Mouse (Mus musculus) lung, adult 2 months (tissue): ENCODE data around the gene Rpf2. TPM values are rescaled to one million over a fixed set of nuclear protein-coding genes. Genes with fewer than 3 reads are reported as not detected.

Experiments used
- DNase-seq: peaks from one replicate; pipeline ENCODE4 v3.0.0; 2022
- H3K4me1 ChIP-seq: fragments of 200-500 bp; 2 replicates; pipeline ENCODE4 v1.6.1; 2011; ENCODE audit warnings: low read length; ENCODE audit not compliant: control insufficient read depth, insufficient read depth
- H3K4me3 ChIP-seq: fragments of 200-500 bp; replicated peaks from 2 replicates; pipeline ENCODE3; 2011; ENCODE audit warnings: low read depth, mild to moderate bottlenecking, control low read depth, low read length; ENCODE audit errors: extremely low read depth
- CTCF ChIP-seq: fragments of 200-500 bp; IDR thresholded peaks from 2 replicates; pipeline ENCODE4 v1.5.1; 2011; ENCODE audit warnings: mild to moderate bottlenecking, low read length, control low read depth; ENCODE audit not compliant: insufficient read depth
- POLR2A ChIP-seq: fragments of 200-500 bp; IDR thresholded peaks from 2 replicates; pipeline ENCODE4 v1.6.1; 2011; ENCODE audit warnings: low read depth, mild to moderate bottlenecking, control low read depth, low read length, borderline replicate concordance; ENCODE audit errors: extremely low read depth
- WGBS: fragments of 180-500 bp; shearing (Covaris S2); methylation state at CpG from one replicate; pipeline ENCODE4 v1.1.7; 2018; 5-methylcytosine and 5-hydroxymethylcytosine counted together
- polyA plus RNA-seq: library from polyadenylated mRNA; depleted of rRNA; stranded (reverse); fragments of >200 nt; gene quantifications from 2 replicates; pipeline ENCODE4 v1.2.3, GENCODE M21; 2012

Rpf2 gene
- polyA plus RNA-seq, 1 experiment = 2.2 TPM

- WGBS = 89% methylated on average over 3 of the region's 3 CpGs
- no peak for DNase-seq
- TF ChIP-seq POLR2A = no peak
- TF ChIP-seq CTCF = no peak
- Histone ChIP-seq H3K4me1 (no peaks in the 10 kb centered on the region), H3K4me3 (no peak overlapping the region)
These were observed 24.4 kb upstream of the Rpf2 start for GRCm38 (mm10) chr10:40271216-40271615.

GRCm38 (mm10) chr10:40264920-40265319 is 18.1 kb upstream of the Rpf2 start:
- Histone ChIP-seq H3K4me1 (no peaks in the 10 kb centered on the region), H3K4me3 (no peak overlapping the region)
- no peak for TF ChIP-seq CTCF
- no peak for TF ChIP-seq POLR2A
- no peak for DNase-seq
- 87% methylated on average over 3 of the region's 3 CpGs for WGBS

GRCm38 (mm10) chr10:40263691-40264090 is 16.9 kb upstream of the Rpf2 start:
- no peak overlapping the region for H3K4me3 ChIP-seq
- no peaks in the 10 kb centered on the region; the same call in 1 of the 2 replicates for H3K4me1 ChIP-seq
- 67% methylated on average over 4 of the region's 4 CpGs for WGBS
- TF ChIP-seq CTCF (no peak), POLR2A (no peak)
- no peak for DNase-seq

DNA sequence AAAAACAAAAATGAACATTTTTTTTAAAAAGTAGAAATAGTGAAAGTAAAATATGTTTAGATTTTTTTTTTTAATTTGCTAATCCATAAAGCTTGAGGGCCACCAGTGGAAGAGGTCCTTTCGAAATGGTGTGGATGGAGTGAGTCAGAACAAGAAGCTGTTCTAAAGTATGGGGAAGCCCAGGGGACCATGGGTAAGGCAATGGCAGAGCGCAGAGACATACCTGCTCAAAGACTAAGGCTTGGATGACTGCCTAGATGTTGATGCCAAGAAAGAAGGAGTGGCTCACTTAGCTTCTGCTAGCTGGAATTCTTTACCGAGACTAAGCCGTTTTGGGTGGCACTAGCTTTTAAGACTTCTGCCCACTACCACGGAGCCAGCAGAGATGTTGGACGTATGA is 15.4 kb upstream of the Rpf2 start:
- WGBS = 65% methylated on average over 6 of the region's 6 CpGs
- no peaks in the 10 kb centered on the region; the same call in 1 of the 2 replicates for H3K4me1 ChIP-seq
- no peak for DNase-seq
- no peak overlapping the region for H3K4me3 ChIP-seq
- no peak for TF ChIP-seq POLR2A
- TF ChIP-seq CTCF = no peak

DNA sequence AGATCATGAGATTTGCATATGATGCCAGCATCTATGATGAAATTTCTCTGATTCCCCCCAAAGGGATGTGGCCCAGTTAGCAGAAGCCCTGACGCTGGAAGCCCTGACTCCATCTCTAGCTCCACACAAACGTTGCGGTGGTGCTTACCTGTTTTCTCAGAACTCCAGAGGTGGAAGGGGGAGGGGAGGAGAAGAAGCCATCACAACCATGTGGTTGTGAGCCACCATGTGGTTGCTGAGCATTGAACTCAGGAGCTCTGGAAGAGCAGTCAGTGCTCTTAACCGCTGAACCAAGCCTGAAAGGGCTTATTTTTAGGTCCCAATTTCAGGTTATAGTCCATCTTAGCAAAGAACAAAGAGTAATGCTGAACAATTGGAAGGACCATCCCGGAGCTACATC is 13.5 kb upstream of the Rpf2 start:
- TF ChIP-seq POLR2A (no peak), CTCF (no peak)
- peaks cover 3% of the 10 kb centered on the region for H3K4me1 ChIP-seq
- no peak overlapping the region for H3K4me3 ChIP-seq
- DNase-seq = no peak
- WGBS = 67% methylated on average over 5 of the region's 5 CpGs

- H3K4me1 ChIP-seq = peaks cover 3% of the 10 kb centered on the region
- TF ChIP-seq POLR2A (no peak), CTCF (no peak)
- 21% methylated on average over 8 of the region's 8 CpGs for WGBS
- no peak for DNase-seq
- H3K4me3 ChIP-seq = no peak overlapping the region
These were observed 12.7 kb upstream of the Rpf2 start for GRCm38 (mm10) chr10:40259542-40259941.

GRCm38 (mm10) chr10:40258976-40259375 is 12.1 kb upstream of the Rpf2 start:
- peak overlapping the region; percentile 46 for H3K4me3 ChIP-seq
- TF ChIP-seq POLR2A (no peak), CTCF (peak; percentile 35; the same call in 1 of the 2 replicates)
- peaks cover 3% of the 10 kb centered on the region for H3K4me1 ChIP-seq
- no peak for DNase-seq
- under 1% methylated on average over 5 of the region's 5 CpGs for WGBS

DNA sequence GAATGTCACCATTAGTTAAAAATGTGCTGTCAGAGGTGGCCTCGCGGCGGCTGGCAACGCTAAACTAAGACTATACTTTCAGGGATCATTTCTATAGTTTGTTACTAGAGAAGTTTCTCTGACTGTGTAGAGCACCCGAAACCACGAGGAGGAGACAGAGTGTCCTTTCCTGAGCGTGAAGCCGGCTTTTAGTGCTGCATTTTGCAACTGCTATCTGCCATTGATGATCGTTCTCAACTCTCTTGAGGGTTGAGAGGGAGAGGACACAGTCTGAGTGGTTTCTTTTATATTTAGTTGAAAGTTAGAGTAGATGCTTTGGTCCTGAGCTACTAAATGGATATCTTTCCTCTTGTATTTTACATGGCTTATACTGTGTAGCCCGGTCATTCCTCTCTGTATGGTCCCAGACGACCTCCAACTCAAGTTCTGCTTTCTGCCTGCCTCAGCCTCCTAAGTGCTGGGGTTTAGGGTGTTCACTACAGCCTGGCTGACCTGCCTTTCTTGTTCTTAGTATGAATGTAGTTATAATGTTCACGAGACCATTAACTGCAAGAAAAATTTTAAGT is 11.6 kb upstream of the Rpf2 start:
- Histone ChIP-seq H3K4me1 (peaks cover 3% of the 10 kb centered on the region), H3K4me3 (peak overlapping the region; percentile 46)
- peak; percentile 24 for DNase-seq
- whole genome bisulfite sequencing = 0% methylated on average over 12 of the region's 12 CpGs
- peak; percentile 77 for TF ChIP-seq POLR2A
- TF ChIP-seq CTCF = peak; percentile 55

DNA sequence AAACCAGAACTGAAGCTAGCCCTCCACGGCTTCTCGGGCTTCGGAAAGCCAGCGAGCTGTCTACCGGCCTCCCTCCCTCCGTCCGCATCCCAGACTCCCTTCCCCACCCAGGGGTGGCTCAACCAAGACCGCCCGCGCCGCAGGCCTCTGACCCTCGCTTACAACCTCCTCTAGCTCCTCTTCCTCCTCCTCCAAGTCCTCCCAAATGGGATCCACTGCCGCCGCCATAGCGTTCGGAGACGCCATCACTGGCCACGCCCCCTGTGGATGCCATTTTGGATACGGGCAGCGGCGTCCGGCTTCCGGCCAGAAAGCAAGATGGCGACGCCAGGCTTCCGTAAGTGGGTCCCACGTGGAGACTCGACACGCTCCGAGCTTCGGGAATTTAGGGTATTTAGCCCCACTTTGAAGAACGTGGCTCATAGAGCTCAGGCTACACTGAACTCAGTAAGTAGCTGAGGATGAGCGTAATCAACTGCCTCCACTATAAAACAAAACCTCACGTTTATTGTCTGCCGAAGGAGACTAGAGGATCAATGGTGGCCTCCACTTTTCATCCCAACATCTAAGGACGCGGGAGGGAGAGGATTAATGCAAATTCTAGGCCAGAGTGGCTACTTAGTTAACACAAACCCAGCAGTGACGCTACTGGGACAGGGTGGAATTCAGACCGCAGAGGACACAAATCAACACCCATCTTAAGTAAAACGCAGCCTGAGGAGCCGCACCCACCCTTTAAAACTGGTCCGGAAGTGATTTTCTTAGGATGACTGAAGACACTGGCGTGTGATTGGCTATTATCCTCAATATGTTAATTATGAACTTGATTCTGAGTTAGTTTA is 10.8 kb upstream of the Rpf2 start, which contains the start of gene Gtf3c6:
TSS of gene Gtf3c6 (minus strand) at position 695 of the 842 bp plus-strand sequence.
- WGBS = 1% methylated on average over 43 of the region's 43 CpGs
- peak; percentile 97 for DNase-seq
- H3K4me1 ChIP-seq = peaks cover 3% of the 10 kb centered on the region
- TF ChIP-seq POLR2A (peak; percentile 66; the same call in 1 of the 2 replicates), CTCF (no peak)
- peak within 1 kb of the TSS; percentile 97 for H3K4me3 ChIP-seq
